Mouse (Mus musculus): ENCODE results near the gene Ppp1r13b.

The Ppp1r13b gene

GRCm38 (mm10) chr12:111907970-111908681 is at the start of gene Ppp1r13b:
TSS of gene Ppp1r13b (minus strand) at chr12:111908110.
- peak; percentile 96 for DNase-seq (ENCODE audit: low read depth, low spot score)

- no peak for DNase-seq (ENCODE audit: low read depth, low spot score)
These were observed 48.3 kb upstream of the Ppp1r13b start for GRCm38 (mm10) chr12:111956173-111956572.

- no peak for DNase-seq (ENCODE audit: low read depth, low spot score)
These were observed 43.8 kb upstream of the Ppp1r13b start for GRCm38 (mm10) chr12:111951701-111952100.

GRCm38 (mm10) chr12:111950486-111950885 is 42.6 kb upstream of the Ppp1r13b start:
- no peak for DNase-seq (ENCODE audit: low read depth, low spot score)

- DNase-seq (ENCODE audit: low read depth, low spot score): peak; percentile 63
These were observed 38.8 kb upstream of the Ppp1r13b start for GRCm38 (mm10) chr12:111946716-111947115.

- peak; percentile 10 for DNase-seq (ENCODE audit: low read depth, low spot score)
These were observed 38.1 kb upstream of the Ppp1r13b start for GRCm38 (mm10) chr12:111945765-111946655.

- no peak for DNase-seq (ENCODE audit: low read depth, low spot score)
These were observed 37.2 kb upstream of the Ppp1r13b start for GRCm38 (mm10) chr12:111945115-111945514.

GRCm38 (mm10) chr12:111944065-111944987 is 36.4 kb upstream of the Ppp1r13b start:
- peak; percentile 16 for DNase-seq (ENCODE audit: low read depth, low spot score)

GRCm38 (mm10) chr12:111943421-111944064 is 35.6 kb upstream of the Ppp1r13b start:
- no peak for DNase-seq (ENCODE audit: low read depth, low spot score)

- DNase-seq (ENCODE audit: low read depth, low spot score): no peak
These were observed 30.8 kb upstream of the Ppp1r13b start for GRCm38 (mm10) chr12:111938623-111939177.

GRCm38 (mm10) chr12:111936706-111937550 is 29.0 kb upstream of the Ppp1r13b start:
- no peak for DNase-seq (ENCODE audit: low read depth, low spot score)

GRCm38 (mm10) chr12:111933971-111934370 is 26.1 kb upstream of the Ppp1r13b start:
- no peak for DNase-seq (ENCODE audit: low read depth, low spot score)

- no peak for DNase-seq (ENCODE audit: low read depth, low spot score)
These were observed 25.3 kb upstream of the Ppp1r13b start for GRCm38 (mm10) chr12:111933032-111933704.

- no peak for DNase-seq (ENCODE audit: low read depth, low spot score)
These were observed 24.6 kb upstream of the Ppp1r13b start for GRCm38 (mm10) chr12:111932513-111932912.

- DNase-seq (ENCODE audit: low read depth, low spot score): no peak
These were observed 23.6 kb upstream of the Ppp1r13b start for GRCm38 (mm10) chr12:111931411-111932025.

GRCm38 (mm10) chr12:111928411-111928966 is 20.6 kb upstream of the Ppp1r13b start:
- DNase-seq (ENCODE audit: low read depth, low spot score): no peak

- DNase-seq (ENCODE audit: low read depth, low spot score): no peak
These were observed 19.4 kb upstream of the Ppp1r13b start for GRCm38 (mm10) chr12:111927338-111927737.

- DNase-seq (ENCODE audit: low read depth, low spot score): no peak
These were observed 15.2 kb upstream of the Ppp1r13b start for GRCm38 (mm10) chr12:111923117-111923516.
